Mouse (Mus musculus): ENCODE measurements around the gene Hmcn2.

GRCm38 (mm10) chr2:31497113-31497512, 182.9 kb downstream of the Hmcn2 start:
- TF ChIP-seq CTCF (IDR thresholded peaks at IDR 0.05; ENCODE audit: insufficient read depth, low read length) (no peak), POLR2A (IDR thresholded peaks at IDR 0.05; ENCODE audit: borderline replicate concordance, extremely low read depth, low read depth, low read length) (no peak)

Data from lung, adult 2 months (tissue).